Mouse (Mus musculus) large intestine, adult 2 months (tissue): Measurements from ENCODE around the gene Syt1. TPM values are rescaled to one million over a fixed set of nuclear protein-coding genes. Genes with fewer than 3 reads are reported as not detected.

Experiments used
- DNase-seq: peaks from one replicate; pipeline ENCODE4 v3.0.0-alpha.2; 2012; ENCODE audit warnings: low read depth, low spot score
- WGBS: fragments of 180-500 bp; shearing (Covaris S2); methylation state at CpG from one replicate; pipeline ENCODE4 v1.1.7; 2018; 5-methylcytosine and 5-hydroxymethylcytosine counted together
- polyA plus RNA-seq: library from polyadenylated mRNA; depleted of rRNA; stranded (reverse); fragments of >200 nt; gene quantifications from 2 replicates; pipeline ENCODE4 v1.2.3, GENCODE M21; 2012; rRNA removed

The Syt1 gene
- 0.88 and 1.0 TPM in 2 replicates for polyA plus RNA-seq

GRCm38 (mm10) chr10:109010241-109011193, at the start of gene Syt1:
Gene Syt1 (minus strand): TSS chr10:109010982.
- 7% methylated on average over 37 of the region's 37 CpGs for WGBS
- DNase-seq, result no peak

DNA sequence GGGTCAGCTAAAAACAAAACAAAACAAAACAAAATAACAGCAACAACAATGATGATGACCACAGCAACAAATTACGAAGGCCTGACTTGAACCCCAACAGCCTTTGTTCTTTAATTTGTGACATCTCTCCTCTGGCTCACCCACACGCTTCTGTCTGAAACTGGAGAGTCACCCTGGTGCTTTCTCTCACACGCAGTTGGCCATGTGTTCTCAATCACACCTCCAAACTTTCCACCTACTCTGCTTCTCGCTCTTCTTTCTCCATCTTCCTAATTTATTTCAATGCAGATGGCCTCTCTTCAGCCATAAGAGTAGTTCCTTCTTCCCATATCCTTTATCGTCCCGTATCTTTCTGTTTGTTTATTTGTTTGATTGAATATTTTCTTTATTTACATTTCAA, 45.7 kb upstream of the Syt1 start:
- DNase-seq, result no peak
- WGBS, result 80% methylated on average over 6 of the region's 6 CpGs

DNA sequence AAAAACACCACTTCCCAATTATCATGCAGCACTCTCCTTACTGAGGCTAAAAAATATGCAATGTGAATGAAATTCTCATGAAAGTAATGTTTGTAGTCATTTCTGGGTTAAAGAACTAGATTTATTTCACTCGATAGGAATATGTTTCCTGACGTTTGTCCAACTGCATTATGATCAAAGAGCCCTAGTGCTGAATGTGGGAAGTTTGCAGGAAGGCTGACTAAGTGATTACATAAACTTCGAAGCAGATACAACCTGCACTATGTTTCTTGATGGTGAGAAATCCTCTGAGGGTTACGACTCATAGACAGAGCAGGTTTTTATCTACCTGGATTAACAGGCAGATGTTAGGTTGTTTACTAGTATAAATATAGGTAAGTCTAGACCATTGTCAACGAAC, 36.8 kb upstream of the Syt1 start:
- DNase-seq, result no peak
- 66% methylated on average over 5 of the region's 5 CpGs for WGBS

DNA sequence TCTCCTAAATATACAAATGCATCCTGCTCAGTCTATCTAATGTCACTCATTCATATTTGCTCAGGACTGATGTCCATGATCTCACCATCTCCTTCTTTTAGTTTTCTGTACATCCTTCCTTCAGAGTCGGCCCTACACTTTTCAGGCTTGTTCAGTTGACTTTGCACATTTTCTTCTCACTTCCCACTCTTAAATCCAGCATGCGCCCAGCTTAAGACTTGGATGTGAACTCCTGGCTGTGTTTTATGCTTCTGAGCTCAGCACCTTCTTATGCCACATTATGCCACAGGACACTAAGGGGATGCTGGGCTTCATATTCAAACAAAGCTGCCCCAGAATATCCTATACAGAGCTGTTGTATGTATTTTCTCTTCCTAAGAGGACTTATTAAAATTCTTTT, 36.2 kb upstream of the Syt1 start:
- no peak for DNase-seq
- WGBS, result 73% methylated on average over 2 of the region's 2 CpGs

- DNase-seq, result no peak
- WGBS, result 3% methylated on average over 29 of the region's 29 CpGs
Observed at GRCm38 (mm10) chr10:109011226-109012165, 714 bp upstream of the Syt1 start.

GRCm38 (mm10) chr10:109009831-109010230, 951 bp downstream of the Syt1 start:
- DNase-seq, result no peak
- 14% methylated on average over 1 of the region's 1 CpGs for WGBS

- 93% methylated on average over 13 of the region's 13 CpGs for WGBS
Observed at GRCm38 (mm10) chr10:109008456-109008855, 2.3 kb downstream of the Syt1 start.

DNA sequence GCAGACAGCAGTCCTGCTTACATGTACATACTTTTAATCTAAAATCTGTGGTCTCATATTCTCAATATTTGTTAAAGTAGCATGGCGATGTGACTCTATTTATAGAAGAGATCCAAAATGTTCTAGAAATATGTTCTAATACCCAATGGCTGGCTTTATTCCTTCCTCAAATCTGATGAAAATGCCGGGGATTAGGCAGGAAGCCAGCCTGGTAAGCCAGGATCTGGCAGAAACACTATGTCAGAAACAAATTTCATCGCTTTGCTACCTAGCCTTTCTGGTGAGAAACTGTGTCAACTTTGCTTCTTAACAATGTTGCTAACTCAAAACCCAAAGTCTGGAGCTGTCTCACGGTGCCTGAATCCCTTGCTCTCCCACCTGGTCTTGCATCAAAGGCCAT, 7.3 kb downstream of the Syt1 start:
- 67% methylated on average over 4 of the region's 4 CpGs for WGBS
- no peak for DNase-seq

More at GRCm38 (mm10) chr10:109008456-109008855, 2.3 kb downstream of the Syt1 start:
- DNase-seq, result no peak

DNA sequence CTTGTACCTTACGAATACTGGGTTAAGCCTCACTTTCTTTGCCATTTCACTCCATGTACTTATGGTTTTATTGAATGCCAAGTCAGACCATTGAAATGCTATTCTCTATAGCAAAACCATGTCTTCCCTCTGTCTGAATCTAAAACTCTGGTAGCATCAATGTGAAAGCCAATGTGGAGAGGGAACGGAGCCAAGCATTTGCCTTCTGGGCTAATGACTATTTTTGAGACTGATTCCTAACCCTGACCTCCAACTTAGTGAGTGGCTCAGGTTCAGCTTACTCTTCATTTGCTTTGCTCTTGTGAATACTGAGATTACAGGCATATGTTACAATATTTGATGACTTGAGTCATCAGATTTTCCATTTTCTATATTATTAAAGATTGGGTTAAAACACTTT, 23.5 kb downstream of the Syt1 start:
- 96% methylated on average over 2 of the region's 2 CpGs for WGBS
- no peak for DNase-seq

- WGBS, result 68% methylated on average over 6 of the region's 6 CpGs
- DNase-seq, result no peak
Observed at GRCm38 (mm10) chr10:108979660-108980059, 31.1 kb downstream of the Syt1 start.

- DNase-seq, result no peak
- WGBS, result 88% methylated on average over 5 of the region's 5 CpGs
Observed at GRCm38 (mm10) chr10:108954952-108955351, 55.8 kb downstream of the Syt1 start.

DNA sequence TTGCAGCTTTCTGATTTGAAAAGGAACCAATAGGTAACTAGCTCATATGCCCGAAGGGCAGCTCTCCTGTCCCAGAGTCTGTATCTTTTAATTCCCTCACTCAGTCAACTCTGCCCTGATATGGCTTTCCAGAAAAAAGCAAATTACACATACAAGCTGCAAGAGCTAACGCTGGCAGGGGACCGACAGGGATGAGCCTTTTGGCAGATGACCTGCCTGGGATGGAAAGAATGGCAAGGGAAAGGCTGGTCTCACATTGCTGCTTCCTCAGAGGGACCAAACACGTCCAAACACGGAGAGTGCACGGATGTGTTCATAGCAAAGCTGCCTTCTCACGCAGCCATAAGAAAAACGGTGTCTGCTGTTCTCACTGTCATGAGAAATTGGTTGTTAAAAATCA, 58.6 kb downstream of the Syt1 start:
- WGBS, result 76% methylated on average over 8 of the region's 8 CpGs
- no peak for DNase-seq

GRCm38 (mm10) chr10:108936838-108937430, 73.8 kb downstream of the Syt1 start:
- no peak for DNase-seq
- 72% methylated on average over 10 of the region's 10 CpGs for WGBS

- 70% methylated on average over 3 of the region's 3 CpGs for WGBS
- DNase-seq, result no peak
Observed at GRCm38 (mm10) chr10:108930299-108930698, 80.5 kb downstream of the Syt1 start.

DNA sequence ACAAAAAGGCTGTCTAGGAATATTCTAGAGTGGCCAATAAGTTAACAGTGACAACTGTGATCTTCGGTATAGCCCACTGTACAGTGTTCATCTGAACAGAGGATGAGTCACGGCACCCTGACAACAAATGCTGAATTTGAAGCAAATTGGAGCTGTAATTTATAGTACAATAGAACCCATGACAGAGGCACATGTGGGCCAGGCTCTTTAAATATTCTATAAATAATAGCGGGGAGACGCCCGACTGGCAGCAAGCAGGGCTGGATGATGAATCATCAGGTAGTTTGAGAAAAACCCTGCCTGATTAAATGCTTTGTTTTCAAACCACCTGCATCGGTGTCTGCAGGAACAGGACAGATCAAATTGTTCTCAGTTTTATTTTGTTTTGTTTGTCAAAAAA, 81.1 kb downstream of the Syt1 start:
- no peak for DNase-seq
- WGBS, result 83% methylated on average over 6 of the region's 6 CpGs

- DNase-seq, result no peak
- WGBS, result 83% methylated on average over 1 of the region's 1 CpGs
Observed at GRCm38 (mm10) chr10:108905264-108905663, 105.5 kb downstream of the Syt1 start.

DNA sequence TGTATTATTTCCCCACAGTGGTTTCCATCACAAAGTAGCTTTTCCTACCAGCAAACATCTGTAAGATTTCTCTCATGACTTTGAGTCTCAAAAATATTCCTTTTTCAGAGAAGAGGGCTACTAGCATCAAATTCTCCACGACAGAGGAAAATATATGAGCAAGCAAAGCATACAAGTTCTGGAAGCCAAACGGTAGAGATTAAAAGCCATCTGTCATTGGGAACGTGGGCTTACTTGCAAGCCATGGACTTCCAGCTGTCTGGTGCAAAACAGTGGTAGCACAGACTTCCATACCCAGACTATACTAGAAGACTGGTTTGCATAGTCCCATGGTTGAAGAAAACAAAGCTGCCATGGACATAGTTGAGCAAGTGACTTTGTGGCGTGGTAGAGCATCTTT, 106.4 kb downstream of the Syt1 start:
- 68% methylated on average over 4 of the region's 4 CpGs for WGBS
- DNase-seq, result no peak

- WGBS, result 82% methylated on average over 5 of the region's 5 CpGs
- no peak for DNase-seq
Observed at GRCm38 (mm10) chr10:108896529-108896928, 114.3 kb downstream of the Syt1 start.

DNA sequence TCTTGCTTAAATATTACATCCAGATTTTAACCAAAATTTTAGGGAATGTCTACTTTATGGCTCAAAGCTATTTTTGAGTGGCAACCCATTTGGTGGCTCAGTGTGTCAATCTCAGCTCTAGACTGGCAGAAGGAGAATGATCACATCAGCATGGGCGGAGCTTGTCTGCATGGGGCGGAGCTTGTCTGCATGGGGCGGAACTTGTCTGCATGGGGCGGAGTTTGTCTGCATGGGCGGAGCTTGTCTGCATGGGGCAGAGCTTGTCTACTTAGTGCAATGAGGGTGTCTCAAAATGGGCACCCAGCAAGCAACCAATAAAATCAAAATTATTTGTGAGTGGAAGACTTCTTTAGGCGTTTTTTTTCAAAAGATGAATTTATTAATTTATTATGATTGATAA, 117.5 kb downstream of the Syt1 start:
- WGBS, result 90% methylated on average over 6 of the region's 6 CpGs

DNA sequence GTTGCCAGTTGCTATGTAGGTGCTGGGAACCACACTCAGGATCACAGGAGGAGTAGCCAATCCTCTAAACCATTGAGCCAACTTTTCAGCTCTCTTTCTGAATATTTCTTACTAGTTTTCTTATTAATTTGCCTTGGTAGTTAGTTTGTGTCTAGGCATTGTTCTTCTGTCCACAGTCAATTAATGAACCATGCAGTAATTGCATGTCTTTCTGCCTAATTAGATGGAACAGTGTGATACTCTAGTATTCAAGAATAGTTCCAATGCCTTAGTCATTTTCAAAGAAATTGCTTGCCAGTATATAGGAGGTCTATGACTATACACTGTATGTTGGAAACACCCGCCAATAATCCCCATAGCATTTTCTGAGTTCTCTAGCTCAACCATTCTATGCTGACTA, 118.3 kb downstream of the Syt1 start:
- WGBS, result 100% methylated on average over 1 of the region's 1 CpGs
- no peak for DNase-seq

More for the DNA sequence above, 117.5 kb downstream of the Syt1 start:
- no peak for DNase-seq
